Mouse (Mus musculus) midbrain, postnatal 0 days (tissue): ENCODE measurements around the gene Bace2. TPM values are rescaled to one million over a fixed set of nuclear protein-coding genes. Genes with fewer than 3 reads are reported as not detected.

Experiments used
- ATAC-seq: fragments of 200-750 bp; cut with Nextera tagmentation; 2 replicates; pipeline ENCODE4 v1.8.0; 2017; ENCODE audit warnings: moderate number of reproducible peaks, mild to moderate bottlenecking, moderate TSS enrichment, moderate library complexity; ENCODE audit not compliant: low FRiP score
- DNase-seq: peaks from one replicate; pipeline ENCODE4 v3.0.0-alpha.2; 2015; ENCODE audit warnings: low spot score
- H3K27ac ChIP-seq: fragments of 300-500 bp; sonication (generic); 2 replicates; pipeline ENCODE4 v1.5.1; 2014; ENCODE audit warnings: low read depth, mild to moderate bottlenecking, low read length, mixed read lengths
- H3K27me3 ChIP-seq: fragments of 300-500 bp; sonication (generic); 2 replicates; pipeline ENCODE4 v1.6.1; 2014; ENCODE audit warnings: low read length, control low read depth, mixed read lengths; ENCODE audit not compliant: insufficient read depth
- H3K36me3 ChIP-seq: fragments of 300-500 bp; sonication (generic); 2 replicates; pipeline ENCODE4 v1.6.1; 2014; ENCODE audit warnings: low read length, control low read depth, mixed read lengths; ENCODE audit not compliant: insufficient read depth
- H3K4me1 ChIP-seq: fragments of 300-500 bp; sonication (generic); 2 replicates; pipeline ENCODE4 v1.6.1; 2014; ENCODE audit warnings: mild to moderate bottlenecking, control low read depth, antibody characterized with exemption, low read length, mixed read lengths; ENCODE audit not compliant: insufficient read depth
- H3K4me2 ChIP-seq: fragments of 300-500 bp; sonication (generic); 2 replicates; pipeline ENCODE4 v1.6.1; 2014; ENCODE audit warnings: low read depth, mild to moderate bottlenecking, low read length, mixed read lengths; ENCODE audit not compliant: poor library complexity, severe bottlenecking
- H3K4me3 ChIP-seq: fragments of 300-500 bp; sonication (generic); 2 replicates; pipeline ENCODE4 v1.5.1; 2014; ENCODE audit warnings: low read depth, mild to moderate bottlenecking, low read length, moderate library complexity
- H3K9ac ChIP-seq: fragments of 300-500 bp; sonication (generic); replicated peaks from 2 replicates; pipeline ENCODE4 v1.6.1; 2014; ENCODE audit warnings: mild to moderate bottlenecking, low read length, moderate library complexity, mixed read lengths; ENCODE audit not compliant: poor library complexity, severe bottlenecking
- H3K9me3 ChIP-seq: fragments of 300-500 bp; sonication (generic); 2 replicates; pipeline ENCODE4 v1.6.1; 2016; ENCODE audit warnings: low read length, control low read depth
- CTCF ChIP-seq: IDR thresholded peaks from 2 replicates; pipeline ENCODE4 v1.5.1; 2016; ENCODE audit warnings: antibody characterized with exemption, mild to moderate bottlenecking
- WGBS: fragments of 180-500 bp; shearing (Covaris S2); extraction: QIAGEN DNeasy Blood & Tissue Kit; methylation state at CpG from one replicate; pipeline ENCODE4 v1.1.7; 2014; 5-methylcytosine and 5-hydroxymethylcytosine counted together
- polyA plus RNA-seq: library from polyadenylated mRNA; unstranded; fragments of >200 nt; fragmentation: Nextera tagmentation; extraction: Ambion mirVana; gene quantifications from 2 replicates; pipeline ENCODE4 v1.2.1, GENCODE M21; 2015
- total RNA-seq: library from RNA; depleted of rRNA; stranded (reverse); fragments of >200 nt; gene quantifications from 2 replicates; pipeline ENCODE4 v1.2.3, GENCODE M21; 2014

Bace2 gene
- total and polyA plus RNA-seq, 2 experiments from 2014 or later, result 2.5 to 3.8 TPM

- WGBS, result 82% methylated on average over 3 of the region's 3 CpGs
- H3K27me3 ChIP-seq, result no peaks in the 10 kb centered on the region
- H3K4me3 ChIP-seq, result no peak overlapping the region
- DNase-seq (no peak), ATAC-seq (no peak)
- no peak overlapping the region for H3K4me2 ChIP-seq
- H3K36me3 ChIP-seq, result no peaks in the 10 kb centered on the region
- H3K4me1 ChIP-seq, result no peaks in the 10 kb centered on the region
- no peak for TF ChIP-seq CTCF
- H3K27ac ChIP-seq, result no peak overlapping the region
- H3K9ac ChIP-seq, result no peak overlapping the region
- no peaks in the 10 kb centered on the region for H3K9me3 ChIP-seq
Measured at GRCm38 (mm10) chr16:97467472-97467871, 110.9 kb downstream of the Bace2 start.

DNA sequence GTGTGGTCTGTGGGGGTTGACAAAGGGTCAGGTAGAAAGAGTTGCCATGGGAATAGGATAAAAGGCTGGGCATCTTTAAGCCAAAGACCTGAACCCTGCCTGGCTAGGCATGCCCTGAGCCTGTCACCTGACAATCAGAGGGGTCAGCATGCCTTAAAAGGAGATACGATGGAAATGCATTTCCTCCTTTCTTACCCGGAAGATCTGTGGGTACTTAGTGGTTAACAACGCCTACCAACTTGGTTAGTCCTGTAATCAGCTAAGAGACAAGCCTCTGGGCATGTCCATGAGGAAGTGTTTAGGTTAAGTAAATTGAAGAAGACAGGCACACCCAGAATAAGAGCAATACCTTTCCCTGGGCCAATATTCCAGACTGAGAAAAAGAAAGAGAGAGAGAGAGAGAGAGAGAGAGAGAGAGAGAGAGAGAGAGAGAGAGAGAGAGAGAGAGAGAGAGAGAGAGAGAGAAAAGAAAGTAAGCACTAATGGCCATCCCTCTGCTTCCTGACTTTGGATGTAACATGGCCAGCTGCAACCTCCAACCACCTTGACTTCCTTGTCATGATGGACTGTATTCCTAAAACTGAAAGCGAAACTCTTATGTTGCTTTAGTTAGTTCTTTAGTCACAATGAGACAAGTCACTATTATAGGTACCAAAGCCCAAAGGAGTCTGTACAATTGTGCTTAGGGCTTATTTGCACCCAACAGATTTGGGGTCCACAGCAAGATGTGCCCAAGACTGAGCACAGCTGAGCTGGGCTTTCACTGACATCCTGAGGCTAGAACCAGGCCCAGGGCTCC lies 111.7 kb downstream of the Bace2 start:
- no peak overlapping the region for H3K27ac ChIP-seq
- H3K4me1 ChIP-seq, result no peaks in the 10 kb centered on the region
- no peak overlapping the region for H3K9ac ChIP-seq
- H3K9me3 ChIP-seq, result no peaks in the 10 kb centered on the region
- 84% methylated on average over 4 of the region's 4 CpGs for WGBS
- H3K27me3 ChIP-seq, result no peaks in the 10 kb centered on the region
- H3K36me3 ChIP-seq, result no peaks in the 10 kb centered on the region
- TF ChIP-seq CTCF, result no peak
- ATAC-seq (no peak), DNase-seq (no peak)
- no peak overlapping the region for H3K4me2 ChIP-seq
- H3K4me3 ChIP-seq, result no peak overlapping the region

GRCm38 (mm10) chr16:97474671-97475070 lies 118.1 kb downstream of the Bace2 start:
- 84% methylated on average over 2 of the region's 2 CpGs for WGBS
- no peak for TF ChIP-seq CTCF
- ATAC-seq, result no peak

DNA sequence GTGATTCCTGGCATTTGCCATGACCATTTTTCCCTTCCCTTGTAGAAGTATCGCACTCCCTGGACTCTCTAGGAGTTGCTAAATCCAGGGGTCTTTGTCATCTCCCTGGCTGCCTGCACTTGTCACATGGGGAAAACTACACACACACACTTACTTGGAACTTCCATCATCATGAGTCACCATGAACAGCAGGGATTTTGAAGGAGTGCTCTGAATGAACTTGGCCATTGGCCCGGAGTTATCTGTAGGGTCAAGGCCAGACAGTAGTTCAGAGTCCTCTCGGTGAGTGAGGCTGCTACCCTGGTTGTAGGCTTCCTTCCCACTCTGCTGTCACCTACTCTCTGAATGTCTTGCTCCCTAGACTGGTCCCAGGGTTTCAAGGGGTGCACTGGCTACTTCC lies 119.0 kb downstream of the Bace2 start:
- Histone ChIP-seq H3K4me2 (no peak overlapping the region), H3K4me3 (no peak overlapping the region), H3K27me3 (no peaks in the 10 kb centered on the region), H3K27ac (no peak overlapping the region), H3K9me3 (no peaks in the 10 kb centered on the region), H3K36me3 (no peaks in the 10 kb centered on the region), H3K9ac (no peak overlapping the region), H3K4me1 (no peaks in the 10 kb centered on the region)
- DNase-seq, result no peak
- 89% methylated on average over 3 of the region's 3 CpGs for WGBS
- ATAC-seq, result no peak
- TF ChIP-seq CTCF, result no peak

More at GRCm38 (mm10) chr16:97474671-97475070, 118.1 kb downstream of the Bace2 start:
- H3K4me1 ChIP-seq, result no peaks in the 10 kb centered on the region
- no peaks in the 10 kb centered on the region for H3K36me3 ChIP-seq
- no peak for DNase-seq
- H3K27me3 ChIP-seq, result no peaks in the 10 kb centered on the region
- H3K4me3 ChIP-seq, result no peak overlapping the region
- no peaks in the 10 kb centered on the region for H3K9me3 ChIP-seq
- no peak overlapping the region for H3K27ac ChIP-seq
- H3K9ac ChIP-seq, result no peak overlapping the region
- no peak overlapping the region for H3K4me2 ChIP-seq

DNA sequence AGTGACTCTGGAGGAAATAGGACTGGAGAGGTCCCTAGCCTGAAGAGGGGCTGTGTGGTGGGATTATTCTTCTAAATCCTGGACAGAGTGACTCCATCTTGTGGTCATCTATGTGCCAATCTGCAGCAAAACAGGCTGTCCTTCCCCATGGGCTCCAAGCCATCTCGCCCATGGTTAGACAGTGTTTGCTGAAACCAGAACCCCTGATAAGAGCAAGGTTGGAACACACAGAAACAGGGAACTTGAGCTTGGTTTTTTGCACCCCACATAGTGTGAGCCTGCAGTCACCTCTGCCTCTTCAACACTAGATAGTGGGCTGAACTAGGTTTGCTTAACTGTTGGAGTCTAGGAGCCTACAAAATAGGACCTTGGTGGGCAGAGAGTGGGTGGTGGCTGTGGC lies 120.0 kb downstream of the Bace2 start:
- Histone ChIP-seq H3K4me1 (no peaks in the 10 kb centered on the region), H3K4me3 (no peak overlapping the region), H3K4me2 (no peak overlapping the region), H3K36me3 (no peaks in the 10 kb centered on the region), H3K9me3 (no peaks in the 10 kb centered on the region), H3K9ac (no peak overlapping the region), H3K27ac (no peak overlapping the region), H3K27me3 (no peaks in the 10 kb centered on the region)
- ATAC-seq (no peak), DNase-seq (no peak)
- WGBS, result 88% methylated on average over 1 of the region's 1 CpGs
- TF ChIP-seq CTCF, result no peak

GRCm38 (mm10) chr16:97478655-97479054 lies 122.1 kb downstream of the Bace2 start:
- WGBS, result 83% methylated on average over 2 of the region's 2 CpGs
- Histone ChIP-seq H3K27me3 (no peaks in the 10 kb centered on the region), H3K9me3 (no peaks in the 10 kb centered on the region), H3K36me3 (no peaks in the 10 kb centered on the region), H3K4me2 (no peak overlapping the region), H3K4me1 (no peaks in the 10 kb centered on the region), H3K27ac (no peak overlapping the region), H3K9ac (no peak overlapping the region), H3K4me3 (no peak overlapping the region)
- ATAC-seq (no peak), DNase-seq (no peak)
- TF ChIP-seq CTCF, result no peak
